In genomic region chr5:136967592-136967991, GRCm38 (mm10) we compare ENCODE assay signal across 8 mouse cellular contexts. TPM values are rescaled to one million over a fixed set of nuclear protein-coding genes. Genes with fewer than 3 reads are reported as not detected.
DNase-seq lines count a peak whose midpoint lies in the region; ATAC-seq lines count a peak whose summit lies in the region.

No protein-coding gene starts in this region.

- H3K36me3 ChIP-seq in liver, embryonic 15.5 days (replicated peaks): peaks cover 41% of the 10 kb centered on the region
- peaks cover 21% of the 10 kb centered on the region for H3K36me3 ChIP-seq in forebrain, embryonic 16.5 days (ENCODE audit: control insufficient read depth, insufficient read depth)

- 81% methylated on average over 10 of the region's 10 CpGs for WGBS in liver, embryonic 15.5 days (ENCODE audit: insufficient replicate concordance)
- WGBS in forebrain, embryonic 16.5 days: 83% methylated on average over 10 of the region's 10 CpGs

- ATAC-seq in liver, embryonic 15.5 days (ENCODE audit: insufficient read depth): no peak
- ATAC-seq in forebrain, embryonic 16.5 days: no peak

- DNase-seq in urinary bladder, postnatal 25 days (ENCODE audit: low spot score): peak; percentile 19
- DNase-seq in urinary bladder, adult 2 months (ENCODE audit: low spot score): no peak
- DNase-seq in heart, postnatal 25 days (ENCODE audit: low spot score): peak; percentile 82
- DNase-seq in neural tube, embryonic 10.5 days (ENCODE audit: extremely low spot score, low spot score): no peak
- DNase-seq in embryo, embryonic 10.5 days (ENCODE audit: low spot score): no peak
- no peak for DNase-seq in thymus, postnatal 14 days

- H3K27me3 ChIP-seq in liver, embryonic 15.5 days: no peaks in the 10 kb centered on the region
- H3K27me3 ChIP-seq in forebrain, embryonic 16.5 days (replicated peaks; ENCODE audit: control insufficient read depth, insufficient read depth, low read length): no peaks in the 10 kb centered on the region

- no peaks in the 10 kb centered on the region for H3K9me3 ChIP-seq in liver, embryonic 15.5 days (replicated peaks)
- H3K9me3 ChIP-seq in forebrain, embryonic 16.5 days (ENCODE audit: control insufficient read depth, low read length): no peaks in the 10 kb centered on the region

- no peak overlapping the region for H3K9ac ChIP-seq in liver, embryonic 15.5 days
- H3K9ac ChIP-seq in forebrain, embryonic 16.5 days (replicated peaks; ENCODE audit: low read depth, low read length): no peak overlapping the region

- no peak overlapping the region for H3K4me2 ChIP-seq in liver, embryonic 15.5 days
- H3K4me2 ChIP-seq in forebrain, embryonic 16.5 days (ENCODE audit: low read length): no peak overlapping the region

- no peak overlapping the region for H3K4me3 ChIP-seq in liver, embryonic 15.5 days (replicated peaks)
- no peak overlapping the region for H3K4me3 ChIP-seq in forebrain, embryonic 16.5 days (replicated peaks; ENCODE audit: low read length)

- peaks cover 56% of the 10 kb centered on the region for H3K4me1 ChIP-seq in liver, embryonic 15.5 days (replicated peaks)
- H3K4me1 ChIP-seq in forebrain, embryonic 16.5 days (replicated peaks; ENCODE audit: control insufficient read depth, insufficient read depth, low read length): peaks cover 8% of the 10 kb centered on the region

- peak overlapping the region; percentile 92 for H3K27ac ChIP-seq in liver, embryonic 15.5 days (replicated peaks)
- no peak overlapping the region for H3K27ac ChIP-seq in forebrain, embryonic 16.5 days (ENCODE audit: low read length)

- intact Hi-C loops in heart, postnatal 25 days (cut with DNase I): no loop called here

RNA-seq across cellular contexts. Expression of gene Cldn15, which starts 1.2 kb away (rescaled TPM):
- polyA plus RNA-seq in urinary bladder, adult 2 months (2012; rRNA removed): 6.5 and 10.6 TPM in 2 replicates
- total RNA-seq in heart, postnatal 25 days (2021): 10 to 100 TPM in 1 of 2 experiments, 1 to 10 TPM in 1; 8.9 to 10.4 TPM
- 5.9 and 8.1 TPM in 2 replicates for polyA plus RNA-seq in liver, embryonic 15.5 days (2015; fragmentation: Nextera tagmentation; extraction: Ambion mirVana)
- polyA plus RNA-seq in forebrain, embryonic 16.5 days (2015; fragmentation: Nextera tagmentation; extraction: Ambion mirVana): 0.21 and 0.58 TPM in 2 replicates

RNA-seq across cellular contexts. Expression of gene Fis1, which starts 14.5 kb away (rescaled TPM):
- polyA plus RNA-seq in urinary bladder, adult 2 months (2012; rRNA removed): 190 and 203 TPM in 2 replicates
- 100 to 1,000 TPM; 172 to 177 TPM for total RNA-seq in heart, postnatal 25 days (2021)
- 190 and 201 TPM in 2 replicates for polyA plus RNA-seq in liver, embryonic 15.5 days (2015; fragmentation: Nextera tagmentation; extraction: Ambion mirVana)
- 292 and 326 TPM in 2 replicates for polyA plus RNA-seq in forebrain, embryonic 16.5 days (2015; fragmentation: Nextera tagmentation; extraction: Ambion mirVana)

RNA-seq across cellular contexts. Expression of gene Plod3, which starts 19.2 kb away (rescaled TPM):
- 45.8 and 50.9 TPM in 2 replicates for polyA plus RNA-seq in urinary bladder, adult 2 months (2012; rRNA removed)
- total RNA-seq in heart, postnatal 25 days (2021): 10 to 100 TPM; 37.5 to 40.4 TPM
- 15.3 and 19.0 TPM in 2 replicates for polyA plus RNA-seq in liver, embryonic 15.5 days (2015; fragmentation: Nextera tagmentation; extraction: Ambion mirVana)
- 31.6 and 36.5 TPM in 2 replicates for polyA plus RNA-seq in forebrain, embryonic 16.5 days (2015; fragmentation: Nextera tagmentation; extraction: Ambion mirVana)

RNA-seq across cellular contexts. Expression of gene Znhit1, which starts 20.2 kb away (rescaled TPM):
- polyA plus RNA-seq in urinary bladder, adult 2 months (2012; rRNA removed): 62.3 and 66.6 TPM in 2 replicates
- 10 to 100 TPM; 57.2 to 67.0 TPM for total RNA-seq in heart, postnatal 25 days (2021)
- 50.6 and 53.4 TPM in 2 replicates for polyA plus RNA-seq in liver, embryonic 15.5 days (2015; fragmentation: Nextera tagmentation; extraction: Ambion mirVana)
- polyA plus RNA-seq in forebrain, embryonic 16.5 days (2015; fragmentation: Nextera tagmentation; extraction: Ambion mirVana): 107 and 131 TPM in 2 replicates

RNA-seq across cellular contexts. Expression of gene Vgf, which starts 58.6 kb away (rescaled TPM):
- 0.08 and 0.15 TPM in 2 replicates for polyA plus RNA-seq in urinary bladder, adult 2 months (2012; rRNA removed)
- not detected for total RNA-seq in heart, postnatal 25 days (2021)
- not detected in 2 replicates for polyA plus RNA-seq in liver, embryonic 15.5 days (2015; fragmentation: Nextera tagmentation; extraction: Ambion mirVana)
- 3.9 and 4.3 TPM in 2 replicates for polyA plus RNA-seq in forebrain, embryonic 16.5 days (2015; fragmentation: Nextera tagmentation; extraction: Ambion mirVana)

Comparison
In these comparisons a context has a peak if more than half of its experiments do, and no peak if none do; other contexts are left out.
1. DNase-seq: peak in urinary bladder, postnatal 25 days (single experiment) and heart, postnatal 25 days (single experiment); none in urinary bladder, adult 2 months (single experiment), neural tube, embryonic 10.5 days (single experiment), embryo, embryonic 10.5 days (single experiment) and thymus, postnatal 14 days (single experiment).